Mouse (Mus musculus): ENCODE measurements at regions not wholly inside any gene's neighbourhood (a gene's known extent, or its start where the extent isn't known, plus 50 kb on each side); places are given as distances from the start of the nearest gene placed in this dataset.
"Not testable (repeated sequence)": the region's sequence is repeated elsewhere in the genome, so short reads cannot be mapped to it uniquely, and the experiment has no call there.

DNA sequence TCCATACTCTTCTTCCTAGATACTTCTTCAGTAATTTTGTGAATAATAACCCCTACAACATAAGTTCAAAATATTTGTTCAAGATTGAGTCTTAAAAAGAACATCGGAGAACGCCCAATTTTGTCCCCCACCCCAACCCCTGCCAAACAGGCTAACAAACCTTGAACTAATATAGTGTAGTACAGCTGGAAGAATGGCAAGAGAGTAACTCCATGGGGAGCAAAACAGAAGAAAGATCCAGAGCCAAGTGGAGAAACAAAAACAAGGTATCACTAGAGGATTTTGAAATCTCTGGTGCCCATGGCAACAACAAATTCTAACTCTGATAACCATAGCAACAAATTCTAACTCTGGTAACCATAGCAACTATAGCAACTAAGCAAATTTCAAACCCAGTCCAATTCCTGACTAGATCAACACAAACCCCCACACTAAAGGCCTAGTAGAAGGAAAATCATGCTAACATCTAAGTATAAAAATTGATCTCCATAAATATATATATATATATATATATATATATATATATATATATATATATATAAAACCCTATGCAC lies 74.2 kb upstream of the Magee2 start:
- no peak for DNase-seq (ENCODE audit: low spot score in 2 of 2)

DNA sequence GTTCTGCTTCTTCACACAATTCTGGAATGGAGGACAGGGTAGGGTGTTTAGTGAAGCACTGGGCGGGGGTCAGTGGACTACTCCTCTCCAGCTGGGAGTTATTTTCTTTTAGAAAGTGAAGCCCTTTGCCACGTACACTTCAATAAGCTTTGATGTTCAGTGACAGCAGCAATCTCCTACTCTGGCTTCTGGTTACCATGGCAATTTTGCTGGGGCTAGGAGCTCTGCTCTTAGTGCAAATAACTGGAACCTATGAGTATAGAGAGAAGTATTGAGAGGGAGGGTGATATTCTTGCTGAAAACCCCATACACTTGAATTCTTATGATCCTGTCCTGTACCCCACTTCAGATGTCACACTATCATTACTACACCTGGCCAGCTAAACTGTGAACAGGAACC lies 94.5 kb upstream of the Magee2 start:
- no peak for DNase-seq (ENCODE audit: low spot score in 2 of 2)

DNA sequence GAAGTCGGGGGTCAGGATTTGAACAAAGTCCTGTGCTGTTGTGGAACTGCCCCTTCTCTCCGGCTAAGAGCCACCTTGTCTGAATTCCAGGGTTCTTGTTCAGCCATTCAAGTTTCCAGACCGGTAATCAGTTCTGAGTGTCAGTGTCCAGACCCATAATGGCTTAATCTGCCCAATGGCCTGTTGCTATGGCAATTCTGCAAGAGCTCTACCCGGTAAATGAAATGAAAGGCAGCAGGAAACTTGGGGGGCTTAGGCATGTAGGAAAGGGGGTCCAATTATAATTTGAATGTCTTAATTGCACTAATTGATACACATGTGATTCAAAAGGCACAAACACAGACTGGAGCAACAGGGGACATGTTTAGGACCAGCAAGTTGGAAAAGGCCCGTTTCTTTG lies 95.7 kb upstream of the Magee2 start:
- not testable (repeated sequence) for DNase-seq (ENCODE audit: low spot score in 2 of 2)

DNA sequence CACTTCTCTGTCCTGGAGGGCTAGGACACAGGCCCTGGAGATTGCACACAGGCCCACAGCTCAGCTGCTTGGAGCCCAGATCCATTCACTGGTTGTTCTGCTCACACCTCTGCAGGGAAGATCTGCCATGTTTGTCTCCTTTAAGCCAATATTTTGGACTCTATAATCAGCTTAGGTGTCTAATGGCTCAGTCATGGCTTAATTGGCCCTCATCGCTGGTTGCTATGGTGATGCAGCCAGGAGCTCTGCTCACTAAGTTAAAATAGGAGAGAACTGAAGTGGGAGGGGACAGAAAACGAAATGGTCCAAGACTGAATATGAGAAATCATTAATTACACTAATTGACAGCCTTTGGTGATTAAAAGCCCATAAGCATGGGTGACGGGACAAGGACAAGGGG lies 96.3 kb upstream of the Magee2 start:
- DNase-seq (ENCODE audit: low spot score in 2 of 2) = not testable (repeated sequence)

DNA sequence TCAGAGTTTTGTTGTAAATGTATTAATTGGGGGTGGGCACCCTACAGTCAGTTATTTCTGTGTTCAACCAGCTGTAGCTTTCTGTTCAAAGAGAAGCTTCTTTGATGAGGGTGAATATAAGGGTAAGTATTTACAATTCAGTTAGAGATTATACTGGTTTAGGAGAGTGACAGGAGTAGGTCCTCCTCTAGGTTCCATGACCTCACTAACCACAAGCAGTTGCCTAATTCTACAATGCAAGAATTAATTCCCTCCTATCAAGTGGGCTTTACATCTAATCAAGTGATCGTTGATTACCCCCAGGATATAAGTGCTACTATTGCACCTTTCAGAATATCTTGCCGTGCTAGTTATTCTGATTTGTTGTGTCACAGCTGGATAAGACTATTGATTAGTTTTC lies 101.1 kb upstream of the Pbdc1 start:
- DNase-seq (ENCODE audit: low spot score in 2 of 2) = no peak

DNA sequence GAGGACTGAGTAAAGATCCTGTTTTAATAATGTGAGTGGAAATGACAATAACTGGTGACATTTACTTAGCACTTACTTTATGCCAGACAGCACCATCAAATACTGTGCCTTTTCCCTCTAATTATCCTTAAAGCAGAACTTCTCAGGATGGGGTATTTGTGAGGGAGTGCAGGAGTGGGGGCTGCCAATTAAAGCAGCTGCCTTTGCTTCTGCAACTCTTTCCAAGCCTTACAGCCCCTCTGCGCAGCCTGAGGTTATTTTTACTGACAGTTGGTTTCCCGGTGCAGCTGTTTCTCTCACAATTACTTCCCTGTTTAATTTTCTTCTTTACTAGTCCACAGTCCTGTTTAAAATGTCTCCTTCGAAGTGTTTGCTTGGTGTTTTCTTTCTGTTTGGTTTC lies 76.3 kb upstream of the Pbdc1 start:
- DNase-seq (ENCODE audit: low spot score in 2 of 2) = no peak

DNA sequence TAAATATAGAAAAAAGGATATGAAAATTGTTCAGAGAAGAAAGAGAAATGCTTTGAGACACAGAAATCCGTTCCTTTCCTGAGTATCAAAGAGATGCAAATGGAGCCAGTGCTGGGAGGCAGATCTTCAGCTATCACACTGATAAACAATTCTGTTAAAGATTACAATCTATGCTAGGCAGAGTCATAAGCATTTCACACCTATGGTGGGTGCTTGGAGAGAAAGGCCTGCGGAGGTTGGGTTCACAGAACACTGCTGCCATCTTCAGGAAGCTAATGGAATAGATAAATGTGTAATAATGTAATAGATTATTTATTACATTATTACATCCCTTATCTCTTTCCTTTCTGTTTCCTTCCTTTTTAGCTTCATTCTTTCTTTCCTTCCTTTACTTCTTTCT lies 73.1 kb upstream of the Pbdc1 start:
- DNase-seq (ENCODE audit: low spot score in 2 of 2) = peak in 1 of 2 experiments; percentile 11
